Mouse (Mus musculus) intestine, embryonic 14.5 days (tissue): ENCODE results near the gene Steap2. TPM values are rescaled to one million over a fixed set of nuclear protein-coding genes. Genes with fewer than 3 reads are reported as not detected.
A peak's percentile ranks its signal among the peaks of the same experiment; 100 is the strongest.

Experiments used
- ATAC-seq: fragments of 200-750 bp; cut with Nextera tagmentation; replicated peaks from 2 replicates; pipeline ENCODE4 v1.8.0; 2017; ENCODE audit warnings: low read depth, moderate number of reproducible peaks, moderate TSS enrichment, moderate library complexity; ENCODE audit not compliant: low FRiP score, low TSS enrichment
- DNase-seq: peaks from one replicate; pipeline ENCODE4 v3.0.0-alpha.2; 2018; ENCODE audit warnings: low spot score
- H3K27ac ChIP-seq: fragments of 300-500 bp; sonication (generic); 2 replicates; pipeline ENCODE4 v1.5.1; 2014; ENCODE audit warnings: low read depth, mild to moderate bottlenecking, control low read depth
- H3K27me3 ChIP-seq: fragments of 300-500 bp; sonication (generic); replicated peaks from 2 replicates; pipeline ENCODE4 v1.6.1; 2014; ENCODE audit warnings: low read length, control low read depth; ENCODE audit not compliant: control insufficient read depth, insufficient read depth
- H3K36me3 ChIP-seq: fragments of 300-500 bp; sonication (generic); 2 replicates; pipeline ENCODE4 v1.6.1; 2014; ENCODE audit warnings: low read length, control low read depth; ENCODE audit not compliant: control insufficient read depth, insufficient read depth
- H3K4me1 ChIP-seq: fragments of 300-500 bp; sonication (generic); replicated peaks from 2 replicates; pipeline ENCODE4 v1.6.1; 2014; ENCODE audit warnings: low read length, control low read depth, mixed read lengths; ENCODE audit not compliant: control insufficient read depth, insufficient read depth
- H3K4me2 ChIP-seq: fragments of 300-500 bp; sonication (generic); 2 replicates; pipeline ENCODE4 v1.6.1; 2014; ENCODE audit warnings: low read length
- H3K4me3 ChIP-seq: fragments of 300-500 bp; sonication (generic); 2 replicates; pipeline ENCODE4 v1.5.1; 2014; ENCODE audit warnings: low read depth, low read length, control low read depth, mixed read lengths
- H3K9ac ChIP-seq: fragments of 300-500 bp; sonication (generic); 2 replicates; pipeline ENCODE4 v1.6.1; 2014; ENCODE audit warnings: mild to moderate bottlenecking, low read length
- H3K9me3 ChIP-seq: fragments of 300-500 bp; sonication (generic); 2 replicates; pipeline ENCODE4 v1.6.1; 2016; ENCODE audit warnings: low read length, control low read depth; ENCODE audit not compliant: control insufficient read depth
- WGBS: fragments of 180-500 bp; shearing (Covaris S2); extraction: QIAGEN DNeasy Blood & Tissue Kit; methylation state at CpG from one replicate; pipeline ENCODE4 v1.1.7; 2014; 5-methylcytosine and 5-hydroxymethylcytosine counted together
- polyA plus RNA-seq: library from polyadenylated mRNA; unstranded; fragments of >200 nt; fragmentation: Nextera tagmentation; extraction: Ambion mirVana; gene quantifications from 2 replicates; pipeline ENCODE4 v1.2.1, GENCODE M21; 2014

Steap2 gene
- polyA plus RNA-seq, 1 experiment from 2014 or later = 8.3 TPM

DNA sequence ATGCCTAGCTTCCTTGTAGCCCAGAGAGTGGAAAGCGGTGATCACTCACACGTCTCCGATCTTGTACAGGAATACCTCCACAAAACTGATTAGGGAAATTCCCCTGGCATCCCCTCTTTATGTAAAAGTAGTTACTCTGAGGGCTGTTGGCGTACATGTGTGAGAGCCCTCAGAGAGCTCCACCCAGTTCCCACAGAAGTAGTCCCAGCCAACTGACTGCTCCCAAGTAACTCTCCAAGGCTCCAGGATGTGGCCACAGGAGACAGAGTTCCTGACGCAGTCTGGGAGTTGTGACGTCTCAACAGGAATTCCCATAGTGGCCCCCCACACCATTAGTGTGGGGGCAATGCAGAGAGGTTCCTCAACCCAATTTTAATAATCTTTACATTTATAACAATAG lies 31.3 kb downstream of the Steap2 start:
- 36% methylated on average over 6 of the region's 6 CpGs for WGBS
- ATAC-seq = no peak
- H3K4me3 ChIP-seq = peak overlapping the region; percentile 69

DNA sequence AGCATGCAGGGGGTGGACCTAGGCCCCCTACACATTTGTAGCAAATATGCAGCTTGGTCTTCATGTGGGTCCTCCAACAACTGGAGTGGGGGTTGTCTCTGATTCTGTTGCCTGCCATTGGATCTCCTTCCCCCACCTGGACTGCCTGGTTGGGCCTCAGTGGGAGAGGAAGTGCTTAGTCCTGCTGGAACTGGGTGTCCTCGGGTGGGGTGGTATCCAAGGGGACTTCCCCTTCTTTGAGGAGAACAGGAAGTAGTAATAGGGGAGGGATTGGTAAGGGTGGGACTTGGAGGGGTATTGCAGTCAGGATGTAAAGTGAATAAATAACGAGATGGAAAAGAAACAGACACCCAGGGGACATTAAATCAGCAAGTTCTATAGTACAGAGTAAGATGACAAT lies 35.7 kb downstream of the Steap2 start:
- H3K9ac ChIP-seq = no peak overlapping the region
- H3K9me3 ChIP-seq = no peaks in the 10 kb centered on the region
- no peaks in the 10 kb centered on the region for H3K36me3 ChIP-seq
- H3K4me3 ChIP-seq = no peak overlapping the region
- H3K4me2 ChIP-seq = no peak overlapping the region
- WGBS = 49% methylated on average over 2 of the region's 2 CpGs
- no peak for ATAC-seq
- H3K4me1 ChIP-seq = no peaks in the 10 kb centered on the region
- no peak for DNase-seq
- H3K27me3 ChIP-seq = no peaks in the 10 kb centered on the region
- H3K27ac ChIP-seq = no peak overlapping the region

More for the DNA sequence above, 31.3 kb downstream of the Steap2 start:
- Histone ChIP-seq H3K27me3 (no peaks in the 10 kb centered on the region), H3K27ac (no peak overlapping the region), H3K4me2 (peak overlapping the region; percentile 95), H3K4me1 (no peaks in the 10 kb centered on the region), H3K36me3 (0 out of 2 replicates have a peak, but pooled peaks cover 4% of the 10 kb centered on the region), H3K9ac (no peak overlapping the region), H3K9me3 (no peaks in the 10 kb centered on the region)
- DNase-seq = no peak

DNA sequence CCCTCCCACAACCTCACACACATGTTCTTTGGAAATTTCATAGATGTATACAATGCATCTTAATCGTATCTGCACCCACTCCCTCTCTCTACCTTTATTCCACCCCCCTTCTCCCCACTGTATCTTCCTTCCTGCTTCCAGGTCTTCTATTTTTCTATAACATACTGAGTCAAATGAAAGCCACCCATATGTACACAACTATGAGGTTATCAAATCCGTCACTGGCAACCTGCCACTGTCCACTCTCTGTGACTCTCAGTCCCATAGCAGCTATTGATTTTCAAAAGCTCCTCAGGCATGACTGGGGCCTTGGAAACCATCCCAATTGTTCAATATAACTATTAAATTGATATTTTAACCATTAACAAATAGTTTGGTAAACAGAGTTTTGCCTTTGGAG lies 36.4 kb downstream of the Steap2 start:
- Histone ChIP-seq H3K27ac (no peak overlapping the region), H3K4me2 (no peak overlapping the region), H3K9ac (no peak overlapping the region), H3K27me3 (no peaks in the 10 kb centered on the region), H3K4me1 (no peaks in the 10 kb centered on the region), H3K4me3 (no peak overlapping the region), H3K36me3 (no peaks in the 10 kb centered on the region), H3K9me3 (no peaks in the 10 kb centered on the region)
- DNase-seq (no peak), ATAC-seq (no peak)
- WGBS = 74% methylated on average over 2 of the region's 2 CpGs

DNA sequence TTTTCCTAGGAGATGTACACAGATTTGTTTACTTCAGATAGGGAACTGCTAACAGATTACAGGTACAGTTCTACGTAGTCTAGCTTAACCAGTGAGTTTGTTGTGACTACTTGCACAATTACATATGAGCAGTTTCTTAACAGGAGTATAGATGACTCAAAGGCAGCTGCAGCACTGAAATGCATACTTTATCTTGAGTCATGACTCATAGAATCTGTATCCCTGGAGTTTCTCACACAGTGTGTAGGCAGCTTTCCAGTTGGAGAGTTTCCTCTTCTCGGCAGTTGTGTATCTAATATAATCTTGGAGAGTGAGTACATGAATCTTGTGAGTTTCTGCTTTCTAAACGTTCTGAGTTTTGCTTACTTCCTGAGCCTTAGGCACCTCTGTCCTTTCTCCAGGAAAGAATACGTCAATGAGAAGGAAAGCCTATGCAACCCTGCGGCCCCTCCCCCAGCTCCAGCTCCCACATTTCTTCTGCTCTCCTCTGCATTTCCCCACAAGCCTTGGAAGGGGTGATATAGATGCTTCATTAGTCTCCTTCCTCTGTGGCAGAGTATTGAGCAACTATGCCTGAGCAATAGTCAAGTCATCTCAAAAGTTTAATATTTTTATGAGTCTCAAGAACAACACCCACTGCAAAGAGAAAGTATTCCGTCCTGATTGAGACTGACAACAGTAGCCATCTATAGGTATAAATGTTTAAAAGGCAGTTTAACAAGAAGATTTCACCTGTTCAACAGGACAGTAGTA lies 45.4 kb downstream of the Steap2 start:
- WGBS = 31% methylated on average over 6 of the region's 6 CpGs
- no peak for DNase-seq
- H3K9me3 ChIP-seq = no peaks in the 10 kb centered on the region
- no peaks in the 10 kb centered on the region for H3K36me3 ChIP-seq
- no peaks in the 10 kb centered on the region for H3K27me3 ChIP-seq
- H3K4me2 ChIP-seq = no peak overlapping the region
- H3K9ac ChIP-seq = no peak overlapping the region
- H3K4me3 ChIP-seq = no peak overlapping the region
- peak overlapping the region; percentile 3; the same call in 1 of the 2 replicates for H3K27ac ChIP-seq
- peak; percentile 82; the same call in 1 of the 2 replicates for ATAC-seq
- no peaks in the 10 kb centered on the region for H3K4me1 ChIP-seq

DNA sequence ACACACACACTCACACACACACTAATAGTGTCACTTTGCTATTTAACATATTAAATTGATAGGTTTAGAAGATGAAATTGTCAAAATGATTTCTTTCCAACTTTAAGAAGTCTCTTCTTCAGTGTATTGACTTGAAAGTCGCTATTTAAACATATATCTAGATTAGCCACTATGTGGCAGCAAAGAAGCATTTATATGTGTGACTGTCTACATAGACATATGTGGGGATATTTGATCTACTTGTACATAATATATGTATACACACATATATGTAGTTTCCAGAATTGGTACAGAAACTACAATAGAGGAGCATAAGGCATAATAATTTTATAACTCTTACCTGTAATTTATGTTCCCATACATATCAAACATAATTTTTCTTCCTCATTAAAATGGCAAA lies 48.2 kb downstream of the Steap2 start:
- Histone ChIP-seq H3K36me3 (no peaks in the 10 kb centered on the region), H3K4me3 (no peak overlapping the region), H3K4me2 (no peak overlapping the region), H3K27me3 (no peaks in the 10 kb centered on the region), H3K4me1 (no peaks in the 10 kb centered on the region), H3K9ac (no peak overlapping the region), H3K27ac (no peak overlapping the region), H3K9me3 (no peaks in the 10 kb centered on the region)
- ATAC-seq (no peak), DNase-seq (no peak)
- WGBS = 7% methylated on average over 1 of the region's 1 CpGs

DNA sequence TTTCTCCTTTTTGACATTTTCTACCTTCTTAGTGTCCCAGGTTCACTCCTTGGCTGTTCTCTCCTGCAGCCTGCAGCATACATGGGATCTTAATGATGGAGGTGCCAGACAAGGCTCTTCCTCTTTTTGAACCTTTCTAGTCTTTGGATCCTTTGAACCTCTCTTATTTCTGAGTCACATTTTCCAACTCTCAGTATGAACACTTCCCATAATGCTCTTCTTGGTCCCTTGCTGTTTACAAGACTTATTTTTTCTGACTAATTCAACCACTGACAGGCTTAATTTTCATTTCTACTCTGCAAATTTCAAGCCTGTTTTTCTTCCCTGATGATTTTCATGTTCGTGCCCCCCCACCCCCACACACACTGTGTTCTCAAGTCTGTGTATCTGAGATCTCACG lies 55.9 kb downstream of the Steap2 start:
- H3K9ac ChIP-seq = no peak overlapping the region
- no peak overlapping the region for H3K27ac ChIP-seq
- no peaks in the 10 kb centered on the region for H3K4me1 ChIP-seq
- no peaks in the 10 kb centered on the region for H3K27me3 ChIP-seq
- 56% methylated on average over 2 of the region's 2 CpGs for WGBS
- no peak overlapping the region for H3K4me2 ChIP-seq
- no peak for ATAC-seq
- no peak overlapping the region for H3K4me3 ChIP-seq
- DNase-seq = no peak
- H3K9me3 ChIP-seq = no peaks in the 10 kb centered on the region
- no peaks in the 10 kb centered on the region for H3K36me3 ChIP-seq

DNA sequence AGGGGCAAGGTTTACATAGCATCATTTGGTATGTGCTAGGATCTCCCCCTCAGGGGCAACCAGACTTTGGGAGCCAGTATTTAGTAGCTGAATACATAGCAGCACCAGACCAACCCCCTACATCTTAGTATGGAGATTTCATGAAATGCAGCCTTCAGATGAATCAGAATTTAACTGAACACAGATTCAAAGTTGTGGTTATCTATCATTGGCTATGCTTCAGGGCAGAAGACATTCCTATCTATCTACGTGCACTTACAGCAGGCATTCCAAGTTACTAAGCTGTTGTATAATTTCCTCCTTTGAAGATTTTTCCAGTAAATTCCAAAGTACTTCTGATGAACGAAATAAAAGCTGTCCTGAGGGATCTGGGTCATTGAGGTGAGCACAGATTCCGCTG lies 68.9 kb downstream of the Steap2 start:
- Histone ChIP-seq H3K4me1 (no peaks in the 10 kb centered on the region), H3K27ac (no peak overlapping the region), H3K9ac (no peak overlapping the region), H3K36me3 (no peaks in the 10 kb centered on the region), H3K9me3 (no peaks in the 10 kb centered on the region), H3K4me3 (no peak overlapping the region), H3K4me2 (no peak overlapping the region), H3K27me3 (no peaks in the 10 kb centered on the region)
- no peak for DNase-seq
- WGBS = 62% methylated on average over 3 of the region's 3 CpGs
- ATAC-seq = no peak

DNA sequence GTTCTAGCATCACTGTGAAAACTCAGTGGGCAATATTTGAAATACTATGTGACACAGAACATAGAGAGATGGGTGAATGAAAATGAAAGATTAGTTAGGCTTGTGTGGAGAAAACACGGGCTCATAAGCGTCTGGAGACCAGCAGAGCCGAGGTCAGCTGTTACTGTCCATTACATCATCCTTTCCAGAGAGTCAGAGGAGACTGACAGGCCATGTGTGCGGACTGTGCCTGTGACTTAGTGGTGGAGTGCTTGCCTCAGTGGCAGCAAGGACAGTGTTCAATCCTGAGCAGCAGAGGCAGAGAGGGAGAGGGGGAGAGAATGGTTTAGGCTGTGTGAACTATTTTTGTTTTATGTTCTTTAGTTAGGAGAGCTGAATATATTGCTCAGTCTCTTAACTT lies 76.0 kb downstream of the Steap2 start:
- Histone ChIP-seq H3K9me3 (no peaks in the 10 kb centered on the region), H3K27ac (no peak overlapping the region), H3K4me2 (no peak overlapping the region), H3K9ac (no peak overlapping the region), H3K4me1 (no peaks in the 10 kb centered on the region), H3K36me3 (no peaks in the 10 kb centered on the region), H3K4me3 (no peak overlapping the region), H3K27me3 (no peaks in the 10 kb centered on the region)
- ATAC-seq (no peak), DNase-seq (no peak)
- WGBS = 53% methylated on average over 4 of the region's 4 CpGs
